In genomic region chr15:31315630-31316231, GRCm38 (mm10) we compare ENCODE assay signal across 8 mouse cellular contexts. TPM values are rescaled to one million over a fixed set of nuclear protein-coding genes. Genes with fewer than 3 reads are reported as not detected.
A peak's percentile ranks its signal among the peaks of the same experiment; 100 is the strongest.
DNase-seq lines count a peak whose midpoint lies in the region; ATAC-seq and TF ChIP-seq lines count a peak whose summit lies in the region.

No protein-coding gene starts in this region.

- no peak overlapping the region for H3K9ac ChIP-seq in forebrain, embryonic 11.5 days (ENCODE audit: low read length)
- no peak overlapping the region for H3K9ac ChIP-seq in heart, embryonic 15.5 days
- no peak overlapping the region for H3K9ac ChIP-seq in liver, embryonic 14.5 days (replicated peaks)
- H3K9ac ChIP-seq in neural tube, embryonic 14.5 days (replicated peaks; ENCODE audit: low read depth, low read length): no peak overlapping the region

- no peaks in the 10 kb centered on the region; the same call in 1 of the 2 replicates for H3K4me1 ChIP-seq in forebrain, embryonic 11.5 days (replicated peaks; ENCODE audit: control insufficient read depth, insufficient read depth, low read length)
- no peaks in the 10 kb centered on the region for H3K4me1 ChIP-seq in heart, embryonic 15.5 days (replicated peaks)
- no peaks in the 10 kb centered on the region for H3K4me1 ChIP-seq in liver, embryonic 14.5 days (replicated peaks; ENCODE audit: control insufficient read depth in 2 of 2, insufficient read depth in 2 of 2, low read length in 1 of 2)
- H3K4me1 ChIP-seq in neural tube, embryonic 14.5 days (ENCODE audit: control insufficient read depth, insufficient read depth, low read length): no peaks in the 10 kb centered on the region

- no peak overlapping the region for H3K4me3 ChIP-seq in forebrain, embryonic 11.5 days (ENCODE audit: low read depth, low read length)
- H3K4me3 ChIP-seq in heart, embryonic 15.5 days: no peak overlapping the region
- H3K4me3 ChIP-seq in liver, embryonic 14.5 days (ENCODE audit: insufficient read depth in 1 of 2, low read depth in 2 of 2, low read length in 2 of 2): no peak overlapping the region
- no peak overlapping the region for H3K4me3 ChIP-seq in neural tube, embryonic 14.5 days (ENCODE audit: low read depth, low read length)

- H3K27me3 ChIP-seq in forebrain, embryonic 11.5 days (ENCODE audit: control insufficient read depth, insufficient read depth, low read length): no peaks in the 10 kb centered on the region
- H3K27me3 ChIP-seq in heart, embryonic 15.5 days: no peaks in the 10 kb centered on the region
- H3K27me3 ChIP-seq in liver, embryonic 14.5 days (ENCODE audit: control insufficient read depth, insufficient read depth, low read length): no peaks in the 10 kb centered on the region
- H3K27me3 ChIP-seq in neural tube, embryonic 14.5 days (ENCODE audit: control insufficient read depth, insufficient read depth, low read length): no peaks in the 10 kb centered on the region

- TF ChIP-seq CTCF in brain, embryonic 14.5 days (IDR thresholded peaks at IDR 0.05; ENCODE audit: borderline replicate concordance, extremely low read depth, insufficient read depth, insufficient read length): peak; percentile 87; the same call in 1 of the 2 replicates
- TF ChIP-seq CTCF in liver, embryonic 14.5 days (IDR thresholded peaks at IDR 0.05; ENCODE audit: low read depth): peak; percentile 70

- 4% methylated on average over 5 of the region's 5 CpGs for WGBS in forebrain, embryonic 11.5 days
- 6% methylated on average over 5 of the region's 5 CpGs for WGBS in heart, embryonic 15.5 days
- 15% methylated on average over 5 of the region's 5 CpGs for WGBS in liver, embryonic 14.5 days (ENCODE audit: insufficient replicate concordance)
- 6% methylated on average over 5 of the region's 5 CpGs for WGBS in neural tube, embryonic 14.5 days

- H3K4me2 ChIP-seq in forebrain, embryonic 11.5 days (ENCODE audit: low read depth, low read length, severe bottlenecking): no peak overlapping the region
- no peak overlapping the region for H3K4me2 ChIP-seq in heart, embryonic 15.5 days
- no peak overlapping the region for H3K4me2 ChIP-seq in liver, embryonic 14.5 days (ENCODE audit: low read depth)
- H3K4me2 ChIP-seq in neural tube, embryonic 14.5 days (ENCODE audit: low read depth, low read length): no peak overlapping the region

- no peaks in the 10 kb centered on the region for H3K9me3 ChIP-seq in forebrain, embryonic 11.5 days (ENCODE audit: control insufficient read depth, low read length)
- no peaks in the 10 kb centered on the region for H3K9me3 ChIP-seq in heart, embryonic 15.5 days (replicated peaks)
- no peaks in the 10 kb centered on the region for H3K9me3 ChIP-seq in liver, embryonic 14.5 days (ENCODE audit: control insufficient read depth, low read length)
- no peaks in the 10 kb centered on the region for H3K9me3 ChIP-seq in neural tube, embryonic 14.5 days (ENCODE audit: control insufficient read depth, low read length)

- no peak overlapping the region for H3K27ac ChIP-seq in forebrain, embryonic 11.5 days (ENCODE audit: low read depth, low read length)
- H3K27ac ChIP-seq in heart, embryonic 15.5 days: no peak overlapping the region
- H3K27ac ChIP-seq in liver, embryonic 14.5 days: no peak overlapping the region
- no peak overlapping the region for H3K27ac ChIP-seq in neural tube, embryonic 14.5 days (ENCODE audit: low read depth, low read length)

- TF ChIP-seq EP300 in liver, embryonic 14.5 days (IDR thresholded peaks at IDR 0.05; ENCODE audit: low read depth): no peak

- no peak for TF ChIP-seq POLR2A in brain, embryonic 14.5 days (IDR thresholded peaks at IDR 0.05; ENCODE audit: borderline replicate concordance, extremely low read depth, insufficient read depth, insufficient read length, poor library complexity, severe bottlenecking)

- ATAC-seq in forebrain, embryonic 11.5 days (replicated peaks; ENCODE audit: low FRiP score): peak; percentile 84
- peak; percentile 79 for ATAC-seq in heart, embryonic 15.5 days (replicated peaks; ENCODE audit: insufficient number of reproducible peaks, insufficient read depth, low FRiP score, low read depth)
- no peak for ATAC-seq in liver, embryonic 14.5 days (ENCODE audit: insufficient read depth)
- ATAC-seq in neural tube, embryonic 14.5 days (ENCODE audit: low read depth): peak; percentile 90

- peak; percentile 46 for DNase-seq in CD4-positive helper T cell, adult 2 months (ENCODE audit: low read depth, low spot score)
- DNase-seq in brain, embryonic 14.5 days (ENCODE audit: low read depth): peak; percentile 92
- peak; percentile 88 for DNase-seq in forebrain, embryonic 11.5 days (ENCODE audit: low spot score)
- peak; percentile 88 for DNase-seq in kidney, postnatal 14 days
- peak; percentile 27 to 38 (median 29) for DNase-seq in liver, embryonic 14.5 days (ENCODE audit: low read depth in 3 of 3, low spot score in 3 of 3)
- DNase-seq in testis, postnatal 10 days (ENCODE audit: low spot score): peak; percentile 87

- no peaks in the 10 kb centered on the region for H3K36me3 ChIP-seq in forebrain, embryonic 11.5 days (ENCODE audit: control insufficient read depth, insufficient read depth, low read length)
- H3K36me3 ChIP-seq in heart, embryonic 15.5 days: no peaks in the 10 kb centered on the region
- H3K36me3 ChIP-seq in liver, embryonic 14.5 days (replicated peaks; ENCODE audit: control insufficient read depth, insufficient read depth, low read depth): no peaks in the 10 kb centered on the region
- no peaks in the 10 kb centered on the region for H3K36me3 ChIP-seq in neural tube, embryonic 14.5 days (ENCODE audit: control insufficient read depth, insufficient read depth, low read length)

RNA-seq across cellular contexts. Expression of gene Ankrd33b, which starts 51.8 kb away (rescaled TPM):
- 0.42 and 0.66 TPM in 2 replicates for polyA plus RNA-seq in brain, embryonic 14.5 days (2012; rRNA removed)
- polyA plus RNA-seq in forebrain, embryonic 11.5 days (2014; fragmentation: Nextera tagmentation; extraction: Ambion mirVana): 0.32 and 0.56 TPM in 2 replicates
- 3.5 and 4.3 TPM in 2 replicates for polyA plus RNA-seq in heart, embryonic 15.5 days (2015; fragmentation: Nextera tagmentation; extraction: Ambion mirVana)
- 0.19 and 0.24 TPM in 2 replicates for polyA plus RNA-seq in liver, embryonic 14.5 days (2012; rRNA removed)
- polyA plus RNA-seq in liver, embryonic 14.5 days (2014; fragmentation: Nextera tagmentation; extraction: Ambion mirVana): 0.27 and 0.43 TPM in 2 replicates
- 0.75 and 1.3 TPM in 2 replicates for polyA plus RNA-seq in neural tube, embryonic 14.5 days (2014; fragmentation: Nextera tagmentation; extraction: Ambion mirVana)

Comparison
In these comparisons a context has a peak if more than half of its experiments do, and no peak if none do; other contexts are left out.
1. DNase-seq: peak in every context shown above with its lines; median percentile 92 in brain, embryonic 14.5 days; 88 in forebrain, embryonic 11.5 days; 88 in kidney, postnatal 14 days; 87 in testis, postnatal 10 days; 46 in CD4-positive helper T cell, adult 2 months; 29 in liver, embryonic 14.5 days.